Mouse (Mus musculus): Measurements from ENCODE around the gene Pnpla2. TPM values are rescaled to one million over a fixed set of nuclear protein-coding genes. Genes with fewer than 3 reads are reported as not detected.

Pnpla2 gene
- polyA plus RNA-seq, 1 experiment from 2014 or later, result 15.2 TPM

DNA sequence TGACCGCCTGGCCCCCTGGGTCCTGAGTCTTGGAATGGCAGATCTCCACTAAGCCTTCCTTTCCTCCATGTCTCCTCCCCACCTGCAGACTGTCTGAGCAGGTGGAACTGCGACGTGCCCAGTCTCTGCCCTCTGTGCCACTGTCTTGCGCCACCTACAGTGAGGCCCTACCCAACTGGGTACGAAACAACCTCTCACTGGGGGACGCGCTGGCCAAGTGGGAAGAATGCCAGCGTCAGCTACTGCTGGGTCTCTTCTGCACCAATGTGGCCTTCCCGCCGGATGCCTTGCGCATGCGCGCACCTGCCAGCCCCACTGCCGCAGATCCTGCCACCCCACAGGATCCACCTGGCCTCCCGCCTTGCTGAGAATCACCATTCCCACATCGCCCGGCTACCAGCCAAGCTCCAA, 4.3 kb downstream of the Pnpla2 start:
- H3K4me1 ChIP-seq, result peaks cover 44% of the 10 kb centered on the region
- no peak overlapping the region for H3K4me3 ChIP-seq
- DNase-seq (ENCODE audit: low spot score), result no peak
- peaks cover 12% of the 10 kb centered on the region for H3K36me3 ChIP-seq
- H3K27me3 ChIP-seq (ENCODE audit: low read depth, poor library complexity, severe bottlenecking), result peaks cover 75% of the 10 kb centered on the region
- 89% methylated on average over 17 of the region's 17 CpGs for WGBS
- H3K9me3 ChIP-seq (replicated peaks), result no peaks in the 10 kb centered on the region
- no peak overlapping the region for H3K27ac ChIP-seq (replicated peaks)

DNA sequence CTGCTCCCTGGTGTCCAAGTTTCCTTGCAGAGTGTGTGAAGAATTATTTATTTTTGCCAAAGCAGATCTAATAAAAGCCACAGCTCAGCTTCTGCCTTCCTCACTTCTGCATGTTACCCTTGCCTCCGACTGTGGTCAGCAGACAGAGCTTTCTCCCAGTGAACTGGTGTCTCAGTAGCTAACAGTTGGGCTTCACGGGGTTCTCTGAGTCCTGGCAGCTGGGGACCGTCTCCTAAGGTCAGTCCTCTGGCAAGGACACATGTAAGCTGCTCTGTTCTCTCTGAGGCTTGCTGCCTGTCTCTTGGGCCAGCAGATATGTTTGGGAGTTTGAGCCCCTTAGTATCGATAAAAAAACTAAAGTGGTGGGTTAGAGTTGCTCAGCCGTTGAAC, 5.0 kb downstream of the Pnpla2 start:
- H3K36me3 ChIP-seq, result peaks cover 12% of the 10 kb centered on the region
- H3K27me3 ChIP-seq (ENCODE audit: low read depth, poor library complexity, severe bottlenecking), result peaks cover 81% of the 10 kb centered on the region
- no peaks in the 10 kb centered on the region for H3K9me3 ChIP-seq (replicated peaks)
- DNase-seq (ENCODE audit: low spot score), result no peak
- WGBS, result 76% methylated on average over 5 of the region's 5 CpGs
- H3K4me3 ChIP-seq, result no peak overlapping the region
- H3K27ac ChIP-seq (replicated peaks), result no peak overlapping the region
- peaks cover 44% of the 10 kb centered on the region for H3K4me1 ChIP-seq

GRCm38 (mm10) chr7:141460391-141461113, 5.6 kb downstream of the Pnpla2 start, which contains the start of gene Cracr2b:
Gene Cracr2b, plus strand, starts transcription at chr7:141461094.
- H3K36me3 ChIP-seq, result peaks cover 12% of the 10 kb centered on the region
- H3K9me3 ChIP-seq (replicated peaks), result no peaks in the 10 kb centered on the region
- H3K4me3 ChIP-seq, result peak within 1 kb of the TSS; percentile 55
- WGBS, result 71% methylated on average over 15 of the region's 15 CpGs
- no peak for DNase-seq (ENCODE audit: low spot score)
- peaks cover 87% of the 10 kb centered on the region for H3K27me3 ChIP-seq (ENCODE audit: low read depth, poor library complexity, severe bottlenecking)
- peak within 1 kb of the TSS; percentile 57; the same call in 1 of the 2 replicates for H3K27ac ChIP-seq (replicated peaks)
- peaks cover 44% of the 10 kb centered on the region for H3K4me1 ChIP-seq

DNA sequence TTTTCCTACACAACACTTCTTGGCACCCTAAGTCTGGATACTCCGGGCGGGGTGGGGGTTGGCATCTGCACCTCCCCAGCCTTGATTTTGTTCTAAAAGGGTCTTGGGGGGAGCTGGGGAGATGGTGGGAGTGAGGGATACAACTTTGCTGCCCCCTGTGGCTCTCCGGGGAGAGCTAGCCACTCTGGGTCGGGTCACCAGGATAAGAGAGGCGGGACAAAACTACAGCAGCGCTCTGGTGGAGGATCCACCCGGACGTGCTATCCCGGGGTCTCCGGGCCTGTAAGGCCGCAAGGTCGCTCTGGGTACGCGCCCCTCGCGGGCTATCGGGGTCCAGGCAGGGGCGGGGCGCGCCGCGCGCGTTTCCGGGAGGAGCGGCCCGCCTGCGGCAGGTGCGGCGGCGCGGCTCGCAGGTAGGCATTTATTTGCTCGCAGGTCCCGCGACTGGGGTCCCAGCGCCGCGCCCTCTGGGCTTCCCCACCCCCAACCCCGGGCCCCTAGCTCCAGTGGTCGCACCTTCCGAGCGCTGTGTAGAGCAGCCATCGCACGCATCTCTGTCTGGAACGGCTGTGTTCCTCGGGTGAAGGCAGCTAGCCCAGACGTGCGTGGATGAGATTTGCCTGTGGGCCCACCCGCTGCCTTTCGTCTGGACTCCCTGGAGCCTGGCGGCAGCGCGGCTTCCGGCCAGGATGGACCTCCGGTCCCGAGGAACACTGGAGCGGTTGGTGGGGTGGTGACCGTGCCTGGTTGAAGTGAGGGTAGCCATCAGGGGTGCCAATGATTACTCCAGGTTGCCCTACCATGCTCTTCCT, 6.7 kb downstream of the Pnpla2 start:
- H3K27ac ChIP-seq (replicated peaks), result peak overlapping the region; percentile 57; the same call in 1 of the 2 replicates
- H3K4me1 ChIP-seq, result peaks cover 38% of the 10 kb centered on the region
- peak overlapping the region; percentile 55 for H3K4me3 ChIP-seq
- H3K36me3 ChIP-seq, result peaks cover 12% of the 10 kb centered on the region
- WGBS, result 3% methylated on average over 59 of the region's 59 CpGs
- no peak for DNase-seq (ENCODE audit: low spot score)
- no peaks in the 10 kb centered on the region for H3K9me3 ChIP-seq (replicated peaks)
- H3K27me3 ChIP-seq (ENCODE audit: low read depth, poor library complexity, severe bottlenecking), result peaks cover 92% of the 10 kb centered on the region

- 19% methylated on average over 5 of the region's 5 CpGs for whole genome bisulfite sequencing
- H3K4me1 ChIP-seq, result peaks cover 43% of the 10 kb centered on the region
- peaks cover 12% of the 10 kb centered on the region for H3K36me3 ChIP-seq
- no peak for DNase-seq (ENCODE audit: low spot score)
- H3K9me3 ChIP-seq (replicated peaks), result no peaks in the 10 kb centered on the region
- H3K4me3 ChIP-seq, result peak overlapping the region; percentile 55
- H3K27me3 ChIP-seq (ENCODE audit: low read depth, poor library complexity, severe bottlenecking), result peaks cover 90% of the 10 kb centered on the region
- H3K27ac ChIP-seq (replicated peaks), result no peak overlapping the region
These were observed 7.4 kb downstream of the Pnpla2 start for GRCm38 (mm10) chr7:141462333-141462821.

DNA sequence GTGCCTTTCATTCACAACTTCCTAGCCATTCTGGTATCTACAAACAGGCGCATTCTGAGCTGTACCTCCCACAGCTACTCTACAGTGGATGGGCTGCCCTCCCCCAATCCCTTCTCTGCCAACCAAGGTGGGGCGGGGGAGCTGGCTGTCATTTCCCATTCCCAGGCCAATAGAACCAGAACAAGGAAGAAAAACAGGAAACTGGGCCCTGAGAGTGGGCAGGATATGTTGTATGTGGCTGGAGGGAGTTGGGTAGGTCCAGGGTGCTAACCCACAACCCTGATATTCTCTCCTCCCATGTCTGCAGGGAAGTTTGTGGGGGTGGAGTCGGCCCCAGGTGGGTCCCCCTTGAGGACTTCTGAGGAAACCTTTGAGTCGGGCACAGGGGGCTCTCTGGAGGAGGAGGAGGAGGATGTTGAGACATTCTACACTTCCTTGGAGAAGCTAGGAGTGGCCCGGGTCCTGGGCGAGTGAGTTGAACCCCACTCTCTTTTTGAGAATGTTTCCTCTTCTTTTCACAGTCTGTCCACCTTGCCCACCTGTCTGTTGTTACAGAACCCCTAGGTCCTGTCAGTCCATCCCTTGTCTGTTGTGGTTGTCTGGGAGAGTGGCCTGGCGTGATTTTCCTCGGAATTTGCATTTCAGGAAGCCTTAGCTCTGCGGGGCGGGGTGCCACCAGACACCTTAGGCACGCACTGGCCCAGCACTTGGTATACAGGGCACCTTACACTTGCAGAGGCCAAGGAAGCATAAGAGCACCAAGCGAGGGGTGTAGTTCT, 9.0 kb downstream of the Pnpla2 start:
- Histone ChIP-seq H3K27ac (replicated peaks) (no peak overlapping the region), H3K4me3 (peak overlapping the region; percentile 40; the same call in 1 of the 2 replicates), H3K4me1 (peaks cover 55% of the 10 kb centered on the region), H3K36me3 (peaks cover 8% of the 10 kb centered on the region), H3K9me3 (replicated peaks) (no peaks in the 10 kb centered on the region), H3K27me3 (ENCODE audit: low read depth, poor library complexity, severe bottlenecking) (peaks cover 82% of the 10 kb centered on the region)
- no peak for DNase-seq (ENCODE audit: low spot score)
- WGBS, result 12% methylated on average over 12 of the region's 12 CpGs

DNA sequence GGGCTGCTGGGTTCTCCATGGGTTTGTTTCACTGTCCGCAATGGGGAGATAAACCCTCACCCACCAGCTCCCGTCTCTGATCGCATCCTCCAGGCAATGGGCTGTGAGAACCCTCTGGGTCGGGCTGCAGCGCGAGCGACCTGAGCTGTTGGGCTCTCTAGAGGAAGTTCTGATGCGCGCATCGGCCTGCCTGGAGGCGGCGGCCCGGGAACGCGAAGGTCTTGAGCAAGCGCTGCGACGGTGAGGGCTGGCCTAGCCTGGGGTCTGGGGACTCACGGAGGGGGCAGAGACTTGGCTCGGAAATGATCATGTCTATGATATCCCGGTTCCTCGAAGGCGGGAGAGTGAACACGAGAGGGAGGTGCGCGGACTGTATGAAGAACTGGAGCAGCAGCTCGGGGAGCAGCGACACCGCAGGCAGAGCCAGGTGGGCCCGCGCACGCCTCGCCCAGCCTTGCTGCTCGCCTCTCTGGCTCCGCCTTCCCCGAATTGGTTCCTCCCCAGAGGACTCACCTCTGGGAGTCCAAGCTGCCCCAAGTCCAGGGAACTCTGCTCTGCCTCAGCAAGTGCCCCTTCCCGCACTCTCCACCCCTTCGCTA, 9.7 kb downstream of the Pnpla2 start:
- Histone ChIP-seq H3K4me3 (peak overlapping the region; percentile 40), H3K9me3 (replicated peaks) (no peaks in the 10 kb centered on the region), H3K27me3 (ENCODE audit: low read depth, poor library complexity, severe bottlenecking) (peaks cover 75% of the 10 kb centered on the region), H3K36me3 (peaks cover 7% of the 10 kb centered on the region), H3K4me1 (peaks cover 62% of the 10 kb centered on the region), H3K27ac (replicated peaks) (0 out of 2 replicates have a peak overlapping the region, but pooled peaks have one; percentile 30)
- WGBS, result 2% methylated on average over 38 of the region's 38 CpGs
- DNase-seq (ENCODE audit: low spot score), result peak; percentile 30

- H3K36me3 ChIP-seq, result peaks cover 14% of the 10 kb centered on the region
- H3K4me1 ChIP-seq, result peaks cover 69% of the 10 kb centered on the region
- peak overlapping the region; percentile 40 for H3K4me3 ChIP-seq
- no peak for DNase-seq (ENCODE audit: low spot score)
- peaks cover 67% of the 10 kb centered on the region for H3K27me3 ChIP-seq (ENCODE audit: low read depth, poor library complexity, severe bottlenecking)
- WGBS, result 36% methylated on average over 8 of the region's 10 CpGs
- peak overlapping the region; percentile 30; the same call in 1 of the 2 replicates for H3K27ac ChIP-seq (replicated peaks)
- H3K9me3 ChIP-seq (replicated peaks), result no peaks in the 10 kb centered on the region
These were observed 10.5 kb downstream of the Pnpla2 start for GRCm38 (mm10) chr7:141465388-141466044.

- H3K4me3 ChIP-seq, result no peak overlapping the region; the same call in 1 of the 2 replicates
- peaks cover 62% of the 10 kb centered on the region for H3K27me3 ChIP-seq (ENCODE audit: low read depth, poor library complexity, severe bottlenecking)
- H3K36me3 ChIP-seq, result peaks cover 19% of the 10 kb centered on the region
- DNase-seq (ENCODE audit: low spot score), result no peak
- no peak overlapping the region for H3K27ac ChIP-seq (replicated peaks)
- 73% methylated on average over 7 of the region's 7 CpGs for WGBS
- peaks cover 69% of the 10 kb centered on the region for H3K4me1 ChIP-seq
- no peaks in the 10 kb centered on the region for H3K9me3 ChIP-seq (replicated peaks)
These were observed 11.0 kb downstream of the Pnpla2 start for GRCm38 (mm10) chr7:141466045-141466394.

- H3K4me1 ChIP-seq, result peaks cover 65% of the 10 kb centered on the region
- WGBS, result 58% methylated on average over 10 of the region's 10 CpGs
- H3K27ac ChIP-seq (replicated peaks), result peak overlapping the region; percentile 87
- peaks cover 56% of the 10 kb centered on the region for H3K27me3 ChIP-seq (ENCODE audit: low read depth, poor library complexity, severe bottlenecking)
- H3K9me3 ChIP-seq (replicated peaks), result no peaks in the 10 kb centered on the region
- peak overlapping the region; percentile 73 for H3K4me3 ChIP-seq
- DNase-seq (ENCODE audit: low spot score), result no peak
- peaks cover 25% of the 10 kb centered on the region for H3K36me3 ChIP-seq
These were observed 11.7 kb downstream of the Pnpla2 start for GRCm38 (mm10) chr7:141466607-141467148.

DNA sequence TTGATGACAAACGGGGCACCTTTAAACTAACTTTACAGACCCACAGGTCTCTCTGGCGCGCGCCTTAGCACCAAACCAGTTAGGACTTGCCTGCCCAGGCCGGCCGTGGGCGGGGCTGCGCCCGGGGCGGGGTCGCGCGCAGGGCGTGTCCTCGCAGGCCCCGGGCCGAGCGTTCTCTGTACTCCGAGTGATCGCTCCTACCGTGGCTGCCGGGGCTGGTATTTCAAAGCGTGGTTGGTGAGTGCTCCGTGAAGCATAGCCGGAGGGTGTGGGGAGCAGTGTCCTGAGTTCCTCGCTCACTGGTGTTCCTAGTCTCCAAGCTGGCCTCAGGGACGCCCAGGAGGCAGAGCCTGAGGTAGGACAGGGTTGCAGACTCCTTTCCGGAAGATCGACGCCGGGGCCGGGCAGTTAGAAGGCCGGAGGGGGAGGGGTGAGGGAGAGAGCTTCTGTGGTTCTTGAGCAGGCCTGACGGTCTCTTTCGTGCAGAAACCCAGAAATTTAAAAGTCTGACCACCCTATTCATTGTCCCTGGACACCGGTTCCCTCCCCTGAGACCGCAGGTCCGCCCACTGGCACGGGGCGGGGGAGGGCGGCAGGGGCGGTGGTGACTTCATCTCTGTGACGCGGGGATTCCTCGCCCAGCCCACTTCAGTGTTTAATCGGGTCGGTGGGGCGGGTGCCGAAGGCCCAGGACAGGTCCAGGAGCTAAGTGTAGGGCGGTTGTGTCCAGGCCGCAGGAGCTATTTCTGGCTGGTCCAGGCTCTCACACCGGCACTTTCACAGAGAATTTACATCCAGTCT, 12.4 kb downstream of the Pnpla2 start, which contains the start of gene Cd151:
Gene Cd151 (plus strand): TSS at position 163 of the 801 bp plus-strand sequence.
- Histone ChIP-seq H3K9me3 (replicated peaks) (no peaks in the 10 kb centered on the region), H3K4me3 (peak within 1 kb of the TSS; percentile 73)
- WGBS, result 1% methylated on average over 52 of the region's 52 CpGs

More for the DNA sequence above, 12.4 kb downstream of the Pnpla2 start, which contains the start of gene Cd151:
- peak; percentile 82 for DNase-seq (ENCODE audit: low spot score)
- H3K36me3 ChIP-seq, result peaks cover 32% of the 10 kb centered on the region
- H3K27ac ChIP-seq (replicated peaks), result peak within 1 kb of the TSS; percentile 87
- peaks cover 48% of the 10 kb centered on the region for H3K27me3 ChIP-seq (ENCODE audit: low read depth, poor library complexity, severe bottlenecking)
- H3K4me1 ChIP-seq, result peaks cover 58% of the 10 kb centered on the region

Data from midbrain, embryonic 10.5 days (tissue).